Mouse (Mus musculus) right cerebral cortex, adult 18-20 months (tissue): ENCODE measurements around the gene Auts2.

ENCODE experiments used
- DNase-seq: peaks from one replicate; pipeline ENCODE4 v3.0.0; 2022; ENCODE audit warnings: mixed read lengths

Auts2 gene

GRCm38 (mm10) chr5:131489846-131490245, 1053.3 kb downstream of the Auts2 start:
- no peak for DNase-seq

DNA sequence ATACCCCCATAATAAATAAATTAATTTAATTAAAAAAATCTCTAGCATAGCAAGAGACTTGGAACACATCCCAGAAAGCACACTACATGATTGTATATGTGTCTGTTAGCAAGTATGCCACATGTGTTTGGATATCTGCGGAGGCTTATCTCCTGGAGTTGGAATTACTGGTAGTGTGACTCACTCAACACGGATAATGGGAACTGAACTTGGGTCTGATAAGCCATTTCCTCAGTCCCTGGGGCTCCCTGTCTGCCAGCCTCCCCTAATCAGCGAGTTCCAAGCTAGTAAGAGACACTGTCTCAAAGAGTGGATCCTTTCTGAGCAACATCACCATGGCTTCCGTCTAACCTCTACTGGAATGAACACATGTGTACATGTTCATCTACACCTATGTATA, 1056.6 kb downstream of the Auts2 start:
- DNase-seq = no peak

DNA sequence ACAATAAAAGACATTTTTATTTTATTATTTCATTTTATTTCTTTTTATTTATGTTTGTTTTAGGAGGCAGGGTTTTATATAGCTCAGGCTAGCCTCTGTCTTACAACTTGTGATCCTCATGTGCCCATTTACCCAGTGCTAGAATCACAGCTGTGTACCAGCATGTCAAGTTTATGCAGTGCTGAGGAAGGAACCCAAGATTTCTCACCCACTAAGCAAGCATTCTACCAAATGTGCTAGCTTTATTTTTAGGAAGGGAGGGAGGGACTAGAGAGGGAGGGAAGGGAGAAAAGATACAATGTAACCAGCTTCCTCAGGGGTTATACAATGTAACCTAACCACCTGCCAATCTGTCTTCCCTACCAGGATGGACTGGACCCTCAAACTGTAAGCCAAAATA, 1067.9 kb downstream of the Auts2 start:
- no peak for DNase-seq

GRCm38 (mm10) chr5:131468609-131469008, 1074.5 kb downstream of the Auts2 start:
- DNase-seq = no peak

DNA sequence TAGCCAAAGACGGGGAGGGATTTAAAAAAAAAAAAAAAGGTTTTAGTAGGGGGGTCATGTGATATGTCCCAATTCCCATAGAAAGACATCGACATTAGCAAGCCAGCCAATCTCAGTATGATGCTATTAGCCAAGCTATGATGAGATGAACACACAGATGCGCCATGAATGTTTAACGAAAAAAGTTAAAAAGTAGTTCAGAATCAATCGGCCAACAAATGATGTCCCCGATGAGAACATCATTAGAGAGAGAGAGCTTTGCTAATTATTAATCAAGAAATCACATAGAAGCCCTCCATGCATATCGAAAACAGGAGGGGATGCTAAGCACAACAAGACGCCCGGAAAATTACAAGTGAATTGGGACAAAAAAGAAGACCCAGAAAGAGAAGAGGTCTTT, 1077.0 kb downstream of the Auts2 start:
- DNase-seq = no peak

DNA sequence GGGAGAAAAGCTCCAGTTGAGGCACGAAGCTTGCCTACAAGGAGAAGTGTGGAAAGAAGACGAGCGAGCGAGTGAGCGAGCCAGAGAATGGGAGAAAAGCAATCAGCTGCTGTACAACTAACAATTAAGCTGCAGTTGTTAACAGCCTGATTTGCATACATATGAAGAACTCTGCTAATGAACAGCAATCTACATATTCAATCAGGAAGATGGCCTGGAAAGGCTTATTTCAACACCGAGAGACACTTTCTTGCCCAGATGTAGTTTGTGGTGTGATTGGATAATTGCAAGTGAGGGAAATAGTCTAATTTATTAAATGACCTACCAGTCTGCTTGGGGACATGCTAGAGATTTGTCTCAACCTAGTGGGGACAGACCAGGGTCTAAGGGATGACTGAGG, 1079.7 kb downstream of the Auts2 start:
- DNase-seq = no peak

GRCm38 (mm10) chr5:131459951-131460350, 1083.2 kb downstream of the Auts2 start:
- DNase-seq = no peak

DNA sequence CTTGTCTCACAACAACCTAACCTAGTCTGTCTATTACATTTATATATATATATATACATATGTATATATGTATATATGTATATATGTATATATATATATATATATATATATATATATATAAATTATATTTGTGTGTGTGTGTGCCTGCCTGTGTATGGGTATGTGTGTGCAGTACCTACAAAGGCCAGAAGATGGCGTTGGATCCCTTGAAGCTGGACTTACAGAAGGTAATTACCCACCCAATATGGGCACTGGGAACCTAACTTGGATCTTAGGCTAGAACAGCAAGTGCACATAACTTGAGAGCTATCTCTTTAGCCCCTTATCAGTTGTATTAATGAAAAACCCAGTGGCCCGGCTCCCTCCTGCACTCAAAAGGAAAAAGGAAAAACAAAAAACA, 1083.6 kb downstream of the Auts2 start:
- DNase-seq = no peak

DNA sequence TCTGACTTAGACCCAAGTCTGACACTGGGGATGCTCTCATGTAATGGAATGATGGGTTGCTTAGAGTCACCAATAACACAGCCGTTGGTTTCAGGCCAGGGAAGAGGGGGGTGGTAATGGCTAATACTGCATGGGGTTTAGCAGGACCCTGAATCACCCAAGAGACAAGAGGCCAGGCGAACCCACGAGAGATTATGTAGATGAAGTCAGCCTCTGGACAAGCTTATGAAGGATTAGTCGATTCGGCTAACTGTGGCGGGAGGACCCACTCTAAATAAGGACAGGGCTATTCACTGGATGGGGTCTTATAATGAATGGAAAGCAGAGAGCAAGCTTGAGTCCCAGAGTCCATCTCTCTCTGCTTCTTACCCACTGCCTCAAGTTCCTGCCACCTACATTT, 1084.4 kb downstream of the Auts2 start:
- DNase-seq = no peak

- no peak for DNase-seq
These were observed 1085.1 kb downstream of the Auts2 start for GRCm38 (mm10) chr5:131457999-131458398.

GRCm38 (mm10) chr5:131449181-131449868, 1093.8 kb downstream of the Auts2 start:
- DNase-seq = no peak

- DNase-seq = no peak
These were observed 1107.8 kb downstream of the Auts2 start for GRCm38 (mm10) chr5:131435239-131435876.

DNA sequence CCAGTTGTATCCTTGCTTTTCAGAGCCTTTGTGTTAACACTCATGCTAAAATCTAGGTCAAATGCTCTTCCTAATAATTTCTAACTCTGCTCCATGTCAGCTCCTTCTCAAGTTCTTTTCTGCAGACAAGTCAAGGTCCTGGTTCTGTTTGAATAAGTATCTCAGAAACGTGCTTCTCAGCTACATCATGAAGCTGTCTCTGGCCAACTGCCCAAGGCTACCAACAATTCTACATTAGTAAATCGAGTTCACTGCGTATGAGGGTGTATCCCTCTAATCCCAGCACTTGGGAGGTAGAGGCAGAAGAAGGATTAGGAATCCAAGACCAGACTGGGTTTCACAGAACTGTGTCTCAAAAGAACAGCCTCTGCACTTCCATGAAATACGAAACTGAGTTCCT, 1109.9 kb downstream of the Auts2 start:
- DNase-seq = no peak

- DNase-seq = no peak
These were observed 1111.2 kb downstream of the Auts2 start for GRCm38 (mm10) chr5:131431896-131432295.

DNA sequence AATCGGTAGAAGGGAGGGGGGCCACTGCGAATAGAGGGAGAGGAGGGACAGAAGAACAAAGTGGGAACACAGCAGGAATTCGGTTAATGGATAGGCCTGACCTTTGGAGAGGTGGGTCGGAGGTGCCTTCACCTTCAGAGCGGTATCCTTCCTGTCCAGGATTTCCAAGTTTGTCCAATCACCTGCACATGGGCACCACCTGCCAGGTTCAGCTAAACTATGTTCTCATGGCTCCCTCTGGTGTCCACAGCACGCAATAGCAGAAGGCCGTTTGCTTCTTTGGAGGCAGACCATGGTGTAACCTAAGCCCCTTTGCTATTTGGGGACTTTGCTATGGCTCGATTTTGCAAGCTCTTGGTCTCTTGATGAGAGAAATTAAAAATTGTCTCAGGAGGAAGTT, 1113.0 kb downstream of the Auts2 start:
- peak; percentile 53 for DNase-seq

DNA sequence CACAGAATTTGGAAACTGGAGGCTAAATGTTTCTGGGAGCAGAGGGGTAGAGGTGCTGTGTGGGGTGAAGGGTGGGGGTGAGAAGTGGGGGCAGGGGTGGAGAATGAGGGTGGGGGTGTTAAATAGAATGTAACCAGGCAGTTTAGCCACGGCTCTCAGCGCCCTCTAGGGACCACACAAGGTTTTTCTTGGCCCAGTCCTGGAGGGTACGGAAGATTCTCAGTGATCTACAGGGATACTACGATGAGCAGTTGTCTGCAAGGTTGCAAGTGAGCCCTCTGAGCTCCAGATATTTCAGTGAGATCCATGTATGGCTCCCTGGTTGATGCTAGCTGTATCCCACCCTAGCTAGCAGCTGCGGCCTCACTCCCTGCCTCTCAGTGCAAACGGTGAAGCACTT, 1113.6 kb downstream of the Auts2 start:
- DNase-seq = no peak

GRCm38 (mm10) chr5:131427734-131428413, 1115.3 kb downstream of the Auts2 start:
- peak; percentile 75 for DNase-seq

- no peak for DNase-seq
These were observed 1120.4 kb downstream of the Auts2 start for GRCm38 (mm10) chr5:131422737-131423136.

DNA sequence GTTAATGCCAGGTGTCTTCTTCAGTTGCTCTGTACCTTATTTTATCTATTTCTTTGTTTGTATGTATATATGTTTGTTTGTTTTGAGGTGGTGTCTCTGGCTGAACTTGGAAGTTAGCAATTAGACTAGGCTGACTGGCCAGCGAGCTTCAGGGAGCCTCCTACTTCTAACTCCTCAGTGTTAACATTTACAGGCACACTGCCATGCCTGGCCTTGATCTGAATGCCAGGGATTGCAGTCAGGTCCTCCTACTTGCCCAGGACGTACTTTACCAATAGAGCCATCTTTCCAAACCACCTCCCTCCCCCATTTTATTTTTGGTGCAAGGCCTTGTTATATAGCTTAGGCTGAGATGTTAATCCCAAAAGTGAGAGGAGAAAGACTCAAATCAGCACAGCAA, 1122.7 kb downstream of the Auts2 start:
- no peak for DNase-seq

GRCm38 (mm10) chr5:131415902-131416545, 1127.1 kb downstream of the Auts2 start:
- no peak for DNase-seq

DNA sequence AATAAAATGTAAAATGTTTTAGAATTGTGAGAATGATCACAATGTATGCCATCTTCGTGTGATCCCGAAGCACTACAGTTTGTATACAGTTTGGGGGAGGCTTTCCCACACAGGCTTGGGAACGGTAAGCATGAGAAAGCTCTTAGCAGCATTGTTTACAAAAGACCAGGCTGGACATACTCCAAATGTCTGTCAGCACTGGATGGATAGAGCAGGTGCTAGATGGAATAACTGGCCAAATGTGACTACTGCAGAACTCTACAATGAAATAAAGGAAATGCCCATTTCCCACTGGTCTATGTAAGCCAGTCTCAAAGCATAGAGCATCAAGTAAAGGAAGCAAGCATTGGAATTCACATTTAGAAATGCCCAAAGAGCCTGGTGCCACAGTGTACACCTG, 1144.9 kb downstream of the Auts2 start:
- no peak for DNase-seq

DNA sequence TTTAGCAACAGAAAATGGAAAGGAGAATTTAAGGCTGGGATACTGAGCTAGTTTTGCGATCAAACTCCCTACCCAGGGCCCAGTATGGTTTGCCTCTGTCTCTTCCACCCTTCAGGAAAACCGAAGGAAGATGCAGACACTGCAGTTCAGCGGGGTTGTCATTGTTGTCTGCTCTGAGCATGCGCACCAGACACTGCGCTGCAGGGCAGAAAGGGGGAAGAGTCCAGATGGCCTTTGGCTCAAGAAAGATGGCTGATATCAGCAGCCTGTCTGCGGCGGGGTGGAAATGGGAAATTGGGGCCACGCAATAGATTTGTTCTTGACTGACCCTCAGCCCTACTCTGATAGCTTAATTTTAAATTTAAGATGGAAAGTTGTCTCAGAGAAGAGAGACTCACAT, 1147.4 kb downstream of the Auts2 start:
- no peak for DNase-seq
